Mouse (Mus musculus) left cerebral cortex, adult 8-10 months (tissue): ENCODE data around the gene Mgat4d. TPM values are rescaled to one million over a fixed set of nuclear protein-coding genes. Genes with fewer than 3 reads are reported as not detected.
"Not testable (repeated sequence)": the region's sequence is repeated elsewhere in the genome, so short reads cannot be mapped to it uniquely, and the experiment has no call there.

ENCODE experiments used
- DNase-seq, 2 experiments: peaks; one replicate each; pipeline ENCODE4 v3.0.0; 2022; ENCODE audit warnings: low spot score in 2 of 2
- total RNA-seq, 4 experiments: library from RNA; stranded (reverse); gene quantifications; 2 replicates each; pipeline ENCODE4 v1.2.4; 2022

Mgat4d gene
- total RNA-seq, 4 experiments from 2014 or later = not detected

DNA sequence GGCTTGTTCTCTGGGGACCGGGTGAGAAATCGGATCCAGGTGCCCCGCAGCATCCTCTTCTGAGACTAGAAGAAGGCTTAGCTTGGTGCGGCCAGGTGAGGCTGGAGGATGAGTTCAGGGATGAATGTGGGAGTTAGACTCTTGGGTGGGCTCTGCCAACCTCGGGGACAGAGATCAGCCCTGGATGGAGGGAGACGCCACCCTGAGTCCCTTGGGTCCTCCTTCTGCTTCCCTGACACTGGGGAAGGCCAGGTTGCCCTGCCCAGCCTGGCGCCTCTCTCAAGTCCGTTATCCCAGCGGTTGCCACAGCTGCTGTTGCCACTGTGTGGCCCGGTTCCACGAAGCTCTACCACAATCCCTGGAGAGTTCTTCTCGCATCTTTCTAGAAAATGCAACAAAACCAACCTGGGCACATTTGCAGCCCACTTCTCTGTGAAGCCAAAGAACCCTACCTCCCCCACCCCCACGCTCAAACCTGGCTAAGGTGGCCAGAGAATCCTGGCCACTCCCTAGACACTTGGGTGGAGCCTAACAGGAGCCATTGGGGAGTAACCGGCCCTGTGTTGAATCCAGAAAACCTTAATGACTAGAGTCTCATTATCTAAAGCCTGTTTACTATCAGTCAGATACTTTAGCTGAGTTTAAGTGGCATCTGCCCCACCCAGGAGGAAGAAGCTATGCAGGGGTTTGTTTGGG is 41.9 kb downstream of the Mgat4d start:
- DNase-seq = no peak

DNA sequence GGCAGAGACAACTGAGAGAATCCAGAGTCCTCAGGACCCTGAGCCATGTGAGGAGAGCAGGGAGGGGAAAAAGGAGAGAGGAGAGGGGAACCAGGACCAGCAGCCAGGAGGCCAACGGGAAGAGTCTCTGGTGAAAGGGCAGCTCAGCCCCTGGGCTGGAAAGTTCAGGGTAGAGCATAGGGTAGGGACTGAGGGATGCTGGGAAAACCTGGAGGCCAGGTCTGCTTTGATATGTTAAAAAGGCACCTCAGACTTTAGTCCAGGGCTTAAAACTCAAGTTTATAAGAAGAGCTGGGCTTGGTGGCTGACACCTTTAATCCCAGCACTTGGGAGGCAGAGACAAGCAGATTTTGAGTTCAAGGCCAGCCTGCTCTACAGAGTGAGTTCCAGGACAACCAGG is 44.2 kb downstream of the Mgat4d start:
- DNase-seq = no peak

DNA sequence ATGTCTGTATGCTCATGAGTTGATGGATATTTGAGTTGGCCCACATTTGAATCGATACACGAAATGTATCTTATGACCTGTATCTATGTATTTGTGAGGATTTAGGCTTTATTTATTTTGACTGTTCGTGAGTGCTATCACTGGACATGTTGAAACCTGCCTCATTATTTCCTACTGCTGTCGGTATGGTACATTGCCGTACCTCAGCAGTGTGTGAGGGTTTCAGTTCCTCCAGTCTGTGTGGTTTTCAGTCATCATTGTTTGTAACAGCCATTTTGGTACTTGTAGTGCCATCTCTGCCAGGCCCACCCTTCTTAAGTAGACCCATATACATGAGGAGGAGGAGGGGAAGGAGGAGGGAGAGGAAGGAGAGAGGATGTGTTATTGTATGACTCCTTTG is 46.1 kb downstream of the Mgat4d start:
- no peak for DNase-seq

DNA sequence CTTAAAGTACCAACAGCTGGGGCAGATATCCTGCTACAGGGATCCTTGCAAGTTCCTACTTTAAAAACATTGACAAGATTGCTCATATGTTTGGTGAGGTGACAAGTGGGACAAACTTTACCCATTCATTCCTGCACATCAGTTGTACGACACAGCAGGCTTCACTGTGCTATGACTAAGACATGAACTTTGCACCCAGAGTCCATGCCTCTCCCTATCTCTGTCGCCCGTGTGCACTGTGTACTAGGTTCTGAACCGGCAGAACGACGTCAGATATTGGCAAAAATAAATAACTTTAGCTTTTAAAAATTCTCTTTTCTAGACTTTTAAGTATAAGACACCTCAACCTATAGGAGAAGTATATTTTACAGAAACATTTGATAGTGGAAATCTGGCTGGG is 48.4 kb downstream of the Mgat4d start:
- DNase-seq = no peak

DNA sequence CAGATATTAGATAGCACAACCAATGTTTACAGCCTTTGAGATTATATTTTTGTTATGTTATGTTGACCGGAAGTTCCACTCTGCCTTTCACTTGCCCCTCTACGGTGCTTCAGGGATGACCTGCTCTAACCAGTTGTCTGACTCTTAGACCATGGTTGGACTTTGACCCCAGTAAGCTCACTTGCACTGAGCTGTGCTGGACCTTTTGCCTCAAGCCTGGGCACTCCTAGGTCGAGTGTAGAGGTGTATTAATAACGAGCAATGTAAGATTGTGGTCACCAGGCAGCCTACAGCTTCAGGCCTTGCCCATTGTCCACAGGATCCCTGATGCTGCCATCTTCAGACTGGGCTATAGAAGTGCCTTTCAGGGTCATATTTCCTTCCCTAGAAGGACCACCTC is 49.5 kb downstream of the Mgat4d start:
- DNase-seq = no peak

DNA sequence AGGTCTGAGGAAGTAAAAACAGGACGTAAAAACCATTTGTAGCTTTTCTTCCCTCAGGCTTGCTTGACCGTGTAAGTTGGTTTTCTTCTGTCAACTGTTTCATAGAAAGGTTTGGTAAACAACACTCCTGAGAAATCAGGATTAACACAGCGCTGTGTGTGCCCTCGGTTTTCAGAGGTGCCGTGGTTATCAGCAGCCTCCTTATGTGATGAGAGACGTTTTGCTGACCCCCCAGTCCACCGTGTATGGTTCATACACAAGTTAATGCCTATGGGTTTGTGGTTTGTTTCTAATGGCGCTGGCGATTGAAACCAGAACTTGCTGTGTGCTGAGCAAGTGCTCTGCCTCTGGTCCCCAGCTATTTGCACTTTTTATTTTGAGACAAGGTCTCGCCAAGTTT is 57.3 kb downstream of the Mgat4d start:
- no peak for DNase-seq

DNA sequence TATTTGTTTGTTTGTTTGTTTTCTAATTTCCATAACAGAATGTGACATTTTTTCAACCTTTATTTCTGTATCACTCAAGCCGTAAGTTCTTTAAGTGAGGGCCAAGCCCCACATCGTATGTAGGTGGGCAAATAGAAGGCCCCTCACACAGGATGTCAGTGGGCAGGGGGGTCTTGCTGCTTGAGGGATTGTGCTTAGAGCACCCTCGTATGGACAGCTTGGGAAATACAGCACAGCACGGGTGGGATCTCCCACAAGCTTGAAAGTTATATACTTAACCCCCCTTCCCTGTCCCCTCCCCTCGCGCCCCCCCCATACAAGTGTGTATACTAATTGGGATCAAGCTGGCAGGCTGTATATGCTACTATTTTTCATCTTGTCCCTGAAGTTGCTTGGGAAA is 58.6 kb downstream of the Mgat4d start:
- DNase-seq = no peak

DNA sequence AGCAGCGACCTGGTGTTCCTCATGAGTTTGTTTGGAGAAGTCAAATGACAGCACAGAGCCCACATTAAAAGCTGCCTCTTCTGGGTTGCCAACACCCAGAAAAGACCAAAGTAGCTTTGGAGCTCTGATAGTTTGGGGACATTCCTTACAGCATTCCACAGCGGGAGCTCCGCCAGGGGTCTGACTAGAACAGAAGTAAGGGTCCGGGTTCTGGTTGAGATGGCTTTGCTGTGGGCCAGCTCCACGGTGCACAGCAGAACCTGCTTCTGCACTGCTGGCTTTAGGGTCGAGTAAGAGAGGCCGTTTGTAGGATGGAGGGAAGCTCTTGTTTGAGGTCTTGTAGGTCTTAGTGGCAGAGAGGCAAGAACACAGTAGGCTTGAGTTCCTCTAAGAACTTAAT is 60.2 kb downstream of the Mgat4d start:
- no peak for DNase-seq

DNA sequence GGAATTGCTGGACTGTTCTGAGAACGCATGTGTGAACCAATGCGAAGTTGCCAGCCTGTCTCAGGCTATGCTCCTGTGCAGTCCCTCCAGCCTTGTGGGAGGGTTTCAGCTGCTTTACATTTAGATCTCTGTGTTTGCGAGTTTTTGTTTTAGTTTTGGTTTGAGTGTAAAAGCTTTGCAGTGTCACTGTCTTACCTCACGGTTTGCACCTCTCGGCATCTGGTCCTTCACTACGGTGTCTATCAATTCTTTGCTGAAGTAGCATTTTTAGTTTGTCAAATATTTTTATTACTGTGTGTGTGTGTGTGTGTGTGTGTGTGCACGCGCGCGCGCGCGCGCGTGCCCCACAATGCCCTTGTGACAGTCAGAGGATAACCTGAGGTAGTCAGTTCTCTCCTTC is 68.6 kb downstream of the Mgat4d start:
- no peak for DNase-seq

DNA sequence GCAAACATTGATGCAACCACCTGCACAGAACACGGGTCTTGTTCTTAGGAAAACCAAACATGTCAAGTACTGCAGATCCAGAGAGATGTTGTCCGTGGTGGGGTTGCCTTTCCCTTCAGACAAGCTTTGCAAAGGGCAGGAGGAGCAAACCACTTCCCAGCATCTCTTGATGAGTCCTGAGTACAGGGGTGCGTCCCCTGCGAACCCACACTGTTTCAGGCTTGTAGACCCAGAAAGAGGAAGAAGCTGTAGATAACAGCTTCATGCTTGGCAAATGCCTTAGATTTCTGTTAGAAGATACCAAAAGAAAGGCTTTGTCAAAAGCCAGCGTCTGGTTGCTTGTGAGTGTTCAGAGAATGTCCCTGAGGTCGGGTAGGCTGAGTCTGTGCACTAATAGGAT is 69.7 kb downstream of the Mgat4d start:
- no peak for DNase-seq

DNA sequence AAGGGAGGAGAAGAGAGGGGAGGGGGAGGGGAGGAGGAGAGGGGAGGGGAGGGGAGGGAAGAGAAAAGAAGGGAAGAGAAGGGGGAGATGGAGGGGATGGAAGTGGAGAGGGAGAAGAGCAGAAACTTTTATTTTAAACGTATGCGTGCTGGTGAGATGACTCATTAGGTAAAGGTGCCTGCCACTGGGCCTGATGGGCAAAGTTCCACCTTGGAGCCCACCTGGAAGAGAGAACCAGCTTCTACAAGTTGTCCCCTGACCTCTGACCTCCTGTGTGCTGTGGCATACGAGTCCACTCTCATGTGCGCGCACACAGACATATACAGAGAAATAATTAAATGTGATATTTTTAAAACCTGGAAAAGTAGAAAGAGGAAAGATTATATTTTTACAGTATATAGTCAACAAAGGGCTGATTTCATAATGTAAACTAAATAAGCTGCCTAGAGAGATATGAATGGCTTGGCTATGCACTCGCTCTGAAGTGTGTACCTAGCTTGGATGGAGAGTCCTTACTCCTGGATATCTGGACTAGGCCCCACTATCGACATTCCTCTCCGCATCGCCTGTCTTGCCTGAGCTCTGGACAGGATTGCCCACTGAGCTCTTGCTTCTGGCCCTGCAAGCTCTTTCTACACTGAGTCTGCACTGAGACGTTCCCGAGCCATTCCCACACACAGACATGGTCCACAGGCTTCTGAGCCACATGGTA is 70.7 kb downstream of the Mgat4d start:
- DNase-seq = no peak

DNA sequence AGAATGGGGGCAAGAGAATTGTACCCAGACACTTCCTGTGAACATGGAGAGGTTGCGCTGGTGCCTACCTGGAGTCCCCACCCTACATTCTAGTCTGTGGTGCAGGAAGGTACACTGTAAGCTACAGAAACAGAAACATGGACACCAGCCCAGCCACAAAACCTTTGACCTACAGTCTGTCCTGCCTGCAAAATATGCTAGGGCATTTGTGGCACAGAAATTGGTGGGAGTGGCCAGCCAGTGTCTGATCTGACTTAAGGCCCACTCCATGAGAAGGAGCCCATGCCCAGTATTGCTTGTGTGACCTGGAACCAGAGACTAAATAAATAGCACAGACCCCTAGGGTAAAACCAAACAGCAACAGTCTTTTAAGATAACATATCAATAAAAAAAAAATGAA is 73.1 kb downstream of the Mgat4d start:
- no peak for DNase-seq

DNA sequence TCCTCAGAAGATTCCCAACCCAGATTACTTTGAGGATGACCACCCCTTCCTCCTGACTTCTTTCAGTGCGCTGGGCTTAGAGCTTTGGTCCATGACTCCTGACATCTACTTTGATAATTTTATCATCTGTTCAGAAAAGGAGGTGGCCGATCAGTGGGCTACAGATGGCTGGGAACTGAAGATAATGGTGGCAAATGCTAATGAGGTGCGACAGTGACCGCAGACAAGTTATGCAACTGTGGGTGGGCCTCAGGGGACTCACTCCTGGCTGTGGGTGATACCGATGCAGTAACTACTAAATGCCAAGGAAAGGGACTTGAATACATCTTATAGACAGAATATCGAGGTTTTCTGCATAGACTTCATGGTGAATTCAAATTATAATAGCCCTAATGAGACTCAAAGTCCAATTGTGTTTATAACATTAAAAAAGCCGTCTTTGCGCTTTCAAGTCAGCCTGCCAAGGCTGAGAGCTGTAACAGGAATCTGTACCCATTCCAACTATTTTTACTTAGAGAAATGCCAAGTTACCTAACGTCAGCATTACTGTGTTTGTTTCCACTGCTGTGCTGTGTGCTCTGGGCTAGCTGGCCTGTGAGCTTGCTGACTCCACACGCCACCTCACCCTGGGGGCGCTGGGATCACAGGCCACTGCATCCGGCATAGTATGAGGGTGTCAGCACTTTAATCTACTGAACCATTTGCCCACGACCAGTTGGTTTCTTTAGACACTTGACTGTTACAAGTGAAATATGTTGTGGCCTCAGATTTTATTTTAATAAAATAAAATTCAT is 75.0 kb downstream of the Mgat4d start:
- no peak for DNase-seq

DNA sequence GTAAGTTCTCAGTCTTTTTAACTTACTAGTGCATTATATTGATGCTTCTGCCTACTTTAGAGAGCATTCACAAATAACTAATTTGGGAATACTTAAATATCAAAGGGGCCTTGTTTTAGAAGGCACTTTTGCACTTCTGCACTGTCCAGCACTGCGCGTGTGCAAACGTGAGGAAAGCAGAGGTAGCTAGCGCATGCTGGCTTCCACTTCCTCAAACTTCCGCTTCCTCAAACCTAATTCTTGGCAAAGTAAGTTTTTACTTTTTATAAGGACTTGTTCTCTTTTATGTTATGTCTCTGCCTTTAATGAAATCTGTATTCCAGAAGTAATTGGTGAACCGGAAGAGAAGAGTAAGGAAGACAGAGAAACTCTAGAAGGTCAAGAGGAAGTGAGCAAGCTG is 76.9 kb downstream of the Mgat4d start:
- DNase-seq = no peak

DNA sequence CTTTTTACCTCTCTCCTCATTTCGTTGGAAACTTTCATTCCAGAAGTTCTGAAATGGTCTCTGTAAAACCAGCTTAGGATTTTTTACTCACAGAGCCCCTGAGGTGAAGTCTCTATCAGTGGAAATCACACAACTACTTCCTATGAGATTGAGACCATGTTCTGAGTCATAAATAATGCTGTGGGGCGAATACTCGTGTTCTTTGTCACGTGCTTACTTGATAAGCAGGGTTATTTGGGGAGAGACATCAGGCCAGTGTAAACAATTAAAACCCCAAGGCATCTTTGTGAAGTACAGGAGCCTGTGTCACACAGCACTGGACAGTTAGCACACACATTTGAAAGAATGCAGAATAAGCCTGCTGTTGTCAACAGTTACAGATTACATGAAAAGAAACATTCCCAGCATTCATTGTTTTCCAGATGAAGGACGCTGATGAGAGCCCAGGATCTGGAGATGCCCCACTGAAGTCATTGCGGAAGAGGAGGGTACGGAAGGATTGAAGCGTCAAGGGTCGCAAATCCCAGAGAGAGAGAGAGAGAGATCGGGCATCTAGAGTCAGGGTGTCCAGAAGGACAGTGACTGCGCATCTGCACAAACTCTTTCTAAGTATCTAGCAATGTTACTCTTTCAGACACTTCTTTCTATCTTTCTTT is 78.0 kb downstream of the Mgat4d start:
- no peak for DNase-seq

DNA sequence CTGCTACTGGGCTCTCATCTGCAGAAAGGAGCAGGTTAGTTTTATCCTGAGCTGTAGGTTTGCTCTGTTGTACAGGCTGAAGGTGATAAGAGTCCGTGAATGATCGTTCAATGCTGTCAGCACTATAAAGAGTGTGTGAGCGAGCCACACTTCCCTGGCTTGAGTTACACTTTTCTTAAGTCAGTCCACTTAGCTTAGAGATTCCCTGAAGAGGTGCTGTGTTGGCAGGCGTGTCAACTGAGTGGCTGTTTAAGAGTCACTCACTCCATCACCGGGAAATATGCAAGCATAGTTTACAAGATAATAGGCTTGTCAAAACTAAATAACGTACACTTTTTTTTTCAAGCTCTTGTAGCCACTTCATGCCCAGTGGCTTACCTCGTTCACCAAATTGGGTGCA is 78.7 kb downstream of the Mgat4d start:
- DNase-seq = no peak

DNA sequence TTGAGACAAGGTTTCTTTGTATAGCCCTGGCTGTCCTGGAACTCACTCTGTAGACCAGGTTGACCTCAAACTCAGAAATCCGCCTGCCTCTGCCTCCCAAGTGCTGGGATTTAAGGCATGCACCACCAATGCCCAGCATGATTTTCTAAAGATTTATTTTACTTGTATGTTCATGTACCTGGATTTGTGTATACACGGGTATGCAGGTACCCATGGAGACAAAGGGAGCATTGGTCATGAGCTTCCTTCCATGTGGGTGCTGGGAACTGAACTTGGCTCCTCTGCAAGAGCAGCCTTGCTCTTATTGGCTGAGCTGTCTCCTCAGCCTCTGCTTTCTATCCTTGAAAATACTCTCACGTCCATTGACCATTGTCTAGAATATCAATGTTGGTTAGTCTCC is 80.3 kb downstream of the Mgat4d start:
- not testable (repeated sequence) for DNase-seq

DNA sequence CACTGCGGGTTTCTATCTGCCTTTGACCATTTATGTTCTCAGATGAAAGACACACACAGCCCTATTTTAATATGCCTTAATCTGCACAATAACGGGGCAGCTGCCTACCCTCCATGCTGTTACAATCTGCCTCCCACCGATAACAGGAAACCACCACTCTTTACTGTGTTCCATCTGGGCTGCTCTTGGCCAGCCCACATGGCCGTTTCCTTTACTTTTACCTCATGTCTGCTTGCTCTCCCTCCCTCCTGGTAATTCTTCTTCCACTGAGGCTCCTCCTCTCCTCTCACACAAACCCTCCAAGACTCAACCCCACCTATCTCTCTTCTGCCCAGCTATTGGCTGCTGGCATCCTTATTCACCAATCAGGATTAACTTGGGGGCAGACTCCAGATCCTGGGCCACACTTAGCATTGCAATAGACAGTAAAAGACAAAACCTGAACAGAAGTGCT is 80.8 kb downstream of the Mgat4d start:
- DNase-seq = no peak
